Mouse (Mus musculus) heart, embryonic 16.5 days (tissue): ENCODE measurements around the gene Rnf225. TPM values are rescaled to one million over a fixed set of nuclear protein-coding genes. Genes with fewer than 3 reads are reported as not detected.
"Not testable (repeated sequence)": the region's sequence is repeated elsewhere in the genome, so short reads cannot be mapped to it uniquely, and the experiment has no call there.

ENCODE experiments used
- ATAC-seq: fragments of 200-750 bp; cut with Nextera tagmentation; replicated peaks from 2 replicates; pipeline ENCODE4 v1.8.0; 2017; ENCODE audit warnings: moderate number of reproducible peaks; ENCODE audit not compliant: insufficient read depth, low FRiP score; ENCODE audit errors: extremely low read depth
- H3K27ac ChIP-seq: fragments of 300-500 bp; sonication (generic); 2 replicates; pipeline ENCODE4 v1.5.1; 2014; ENCODE audit warnings: mild to moderate bottlenecking, low read length, control low read depth, moderate library complexity
- H3K27me3 ChIP-seq: fragments of 300-500 bp; sonication (generic); 2 replicates; pipeline ENCODE4 v1.6.1; 2014; ENCODE audit warnings: low read length, mixed read lengths; ENCODE audit not compliant: control insufficient read depth, insufficient read depth
- H3K36me3 ChIP-seq: fragments of 300-500 bp; sonication (generic); 2 replicates; pipeline ENCODE4 v1.6.1; 2014; ENCODE audit not compliant: control insufficient read depth, insufficient read depth
- H3K4me1 ChIP-seq: fragments of 300-500 bp; sonication (generic); 2 replicates; pipeline ENCODE4 v1.6.1; 2014; ENCODE audit warnings: low read length, mixed read lengths; ENCODE audit not compliant: control insufficient read depth, insufficient read depth
- H3K4me2 ChIP-seq: fragments of 300-500 bp; sonication (generic); 2 replicates; pipeline ENCODE4 v1.6.1; 2014; ENCODE audit warnings: low read depth, mild to moderate bottlenecking, control low read depth, low read length
- H3K4me3 ChIP-seq: fragments of 300-500 bp; sonication (generic); 2 replicates; pipeline ENCODE4 v1.5.1; 2014; ENCODE audit warnings: mild to moderate bottlenecking, control low read depth, low read length
- H3K9ac ChIP-seq: fragments of 300-500 bp; sonication (generic); 2 replicates; pipeline ENCODE4 v1.6.1; 2014; ENCODE audit warnings: low read length, control low read depth
- H3K9me3 ChIP-seq: fragments of 300-500 bp; sonication (generic); replicated peaks from 2 replicates; pipeline ENCODE4 v1.6.1; 2016; ENCODE audit warnings: low read length; ENCODE audit not compliant: control insufficient read depth
- WGBS: fragments of 180-500 bp; shearing (Covaris S2); extraction: QIAGEN DNeasy Blood & Tissue Kit; methylation state at CpG from one replicate; pipeline ENCODE4 v1.1.7; 2014; 5-methylcytosine and 5-hydroxymethylcytosine counted together
- polyA plus RNA-seq: library from polyadenylated mRNA; unstranded; fragments of >200 nt; fragmentation: Nextera tagmentation; extraction: Ambion mirVana; gene quantifications from 2 replicates; pipeline ENCODE4 v1.2.1, GENCODE M21; 2015

The Rnf225 gene
- 0.47 and 0.74 TPM in 2 replicates for polyA plus RNA-seq

DNA sequence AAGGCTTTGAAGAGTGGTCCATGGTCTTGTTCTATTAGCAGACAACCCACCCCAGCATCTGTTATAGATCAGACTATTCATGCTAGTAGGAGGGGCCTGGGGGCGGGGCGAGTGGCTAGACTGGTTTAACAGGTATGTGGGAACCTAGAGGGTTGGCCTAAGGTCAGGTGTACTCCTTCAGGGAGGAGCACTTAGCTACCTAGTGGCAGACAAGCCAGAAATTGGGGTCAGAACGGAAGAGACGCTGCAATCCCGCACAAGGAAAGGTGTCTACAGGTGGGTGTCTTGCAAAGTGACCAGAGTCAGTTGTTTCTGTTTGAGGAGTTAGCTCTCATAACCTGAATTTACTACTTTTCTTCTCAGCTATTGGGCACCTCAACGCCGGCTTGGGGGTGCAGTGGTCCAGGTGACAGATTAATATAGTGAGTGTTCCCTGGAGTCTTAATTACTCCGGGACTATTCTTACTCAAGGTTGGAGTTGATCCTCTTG lies at the start of gene Rnf225:
Gene Rnf225, plus strand, starts transcription at position 226 of the 490 bp plus-strand sequence.
- Histone ChIP-seq H3K4me3 (peak within 1 kb of the TSS; percentile 51), H3K27me3 (no peaks in the 10 kb centered on the region), H3K36me3 (peaks cover 41% of the 10 kb centered on the region), H3K9me3 (no peaks in the 10 kb centered on the region), H3K27ac (no peak within 1 kb of the TSS), H3K9ac (peak within 1 kb of the TSS; percentile 74), H3K4me2 (peak within 1 kb of the TSS; percentile 93), H3K4me1 (peaks cover 15% of the 10 kb centered on the region)
- WGBS, result 36% methylated on average over 8 of the region's 8 CpGs
- no peak for ATAC-seq

GRCm38 (mm10) chr7:12880036-12880435 lies 47.2 kb upstream of the Rnf225 start:
- Histone ChIP-seq H3K4me1 (peaks cover 13% of the 10 kb centered on the region), H3K9ac (no peak overlapping the region), H3K27ac (no peak overlapping the region), H3K27me3 (no peaks in the 10 kb centered on the region), H3K4me3 (no peak overlapping the region), H3K9me3 (no peaks in the 10 kb centered on the region), H3K4me2 (no peak overlapping the region), H3K36me3 (peaks cover 7% of the 10 kb centered on the region)
- ATAC-seq, result no peak

DNA sequence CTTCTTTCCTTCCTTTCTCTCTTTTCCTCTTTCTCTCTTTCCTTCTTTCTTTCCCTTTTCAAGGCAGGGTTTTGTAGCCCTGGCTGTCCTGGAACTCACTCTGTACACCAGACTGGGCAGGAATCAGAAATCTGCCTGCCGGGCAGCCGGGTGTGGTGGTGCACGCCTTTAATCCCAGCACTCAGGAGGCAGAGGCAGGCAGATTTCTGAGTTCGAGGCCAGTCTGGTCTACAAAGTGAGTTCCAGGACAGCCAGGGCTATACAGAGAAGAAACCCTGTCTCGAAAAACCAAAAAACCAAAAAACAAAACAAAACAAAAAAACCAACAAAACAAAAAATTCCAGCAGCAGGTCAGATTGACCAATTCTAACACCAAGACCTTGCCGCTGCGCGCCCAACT lies 46.7 kb upstream of the Rnf225 start:
- 41% methylated on average over 8 of the region's 8 CpGs for WGBS
- Histone ChIP-seq H3K36me3 (peaks cover 12% of the 10 kb centered on the region), H3K4me3 (peak overlapping the region; percentile 78), H3K4me2 (peak overlapping the region; percentile 86), H3K4me1 (peaks cover 13% of the 10 kb centered on the region)
- H3K9me3 ChIP-seq, H3K27me3 ChIP-seq, H3K9ac ChIP-seq, H3K27ac ChIP-seq, ATAC-seq: not testable (repeated sequence)

DNA sequence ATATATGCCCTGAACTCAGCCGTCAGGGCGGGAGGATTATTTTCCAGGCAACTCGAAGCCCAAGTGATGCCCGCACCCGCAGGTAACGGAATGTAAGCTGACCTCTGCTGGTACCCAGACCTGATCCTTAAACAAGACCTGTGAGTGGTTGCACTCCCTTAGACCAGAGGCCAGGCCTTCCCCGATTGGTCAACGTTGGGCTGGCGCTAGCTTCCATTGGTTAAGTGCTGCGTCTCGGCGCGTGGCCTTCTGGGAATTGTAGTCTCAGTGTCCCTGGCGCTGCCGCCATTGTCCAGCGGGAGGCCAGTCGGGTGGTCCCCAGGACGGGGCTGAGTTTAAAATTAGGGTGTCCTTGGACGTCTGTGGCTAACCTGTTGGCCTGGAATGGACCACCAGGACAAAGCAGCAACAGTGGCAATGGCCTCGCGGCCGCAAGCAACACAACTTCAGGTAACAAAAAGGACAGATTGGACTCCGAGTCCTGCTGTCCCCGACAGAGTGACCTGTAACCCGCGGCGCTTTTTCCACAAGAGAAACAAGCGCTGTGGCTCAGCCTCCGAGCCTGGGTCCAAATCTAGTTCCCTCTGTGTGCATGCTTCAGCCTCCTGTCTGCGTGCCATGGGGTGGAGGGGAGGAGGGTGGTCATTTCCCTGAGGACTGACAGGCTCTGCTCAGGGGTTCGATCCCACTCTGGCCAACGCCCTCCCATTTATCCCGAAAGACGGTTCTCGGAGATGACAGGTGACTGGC lies 46.1 kb upstream of the Rnf225 start, which contains the start of gene Zfp128:
Gene Zfp128, plus strand, starts transcription at position 267 of the 750 bp plus-strand sequence.
- H3K36me3 ChIP-seq, result peaks cover 18% of the 10 kb centered on the region
- WGBS, result under 1% methylated on average over 35 of the region's 35 CpGs
- H3K27ac ChIP-seq, result no peak within 1 kb of the TSS
- peak within 1 kb of the TSS; percentile 86 for H3K4me2 ChIP-seq
- peaks cover 13% of the 10 kb centered on the region for H3K4me1 ChIP-seq
- H3K9ac ChIP-seq, result peak within 1 kb of the TSS; percentile 89
- H3K9me3 ChIP-seq, result no peaks in the 10 kb centered on the region
- H3K27me3 ChIP-seq, result no peaks in the 10 kb centered on the region
- peak within 1 kb of the TSS; percentile 78 for H3K4me3 ChIP-seq
- peak; percentile 100 for ATAC-seq

DNA sequence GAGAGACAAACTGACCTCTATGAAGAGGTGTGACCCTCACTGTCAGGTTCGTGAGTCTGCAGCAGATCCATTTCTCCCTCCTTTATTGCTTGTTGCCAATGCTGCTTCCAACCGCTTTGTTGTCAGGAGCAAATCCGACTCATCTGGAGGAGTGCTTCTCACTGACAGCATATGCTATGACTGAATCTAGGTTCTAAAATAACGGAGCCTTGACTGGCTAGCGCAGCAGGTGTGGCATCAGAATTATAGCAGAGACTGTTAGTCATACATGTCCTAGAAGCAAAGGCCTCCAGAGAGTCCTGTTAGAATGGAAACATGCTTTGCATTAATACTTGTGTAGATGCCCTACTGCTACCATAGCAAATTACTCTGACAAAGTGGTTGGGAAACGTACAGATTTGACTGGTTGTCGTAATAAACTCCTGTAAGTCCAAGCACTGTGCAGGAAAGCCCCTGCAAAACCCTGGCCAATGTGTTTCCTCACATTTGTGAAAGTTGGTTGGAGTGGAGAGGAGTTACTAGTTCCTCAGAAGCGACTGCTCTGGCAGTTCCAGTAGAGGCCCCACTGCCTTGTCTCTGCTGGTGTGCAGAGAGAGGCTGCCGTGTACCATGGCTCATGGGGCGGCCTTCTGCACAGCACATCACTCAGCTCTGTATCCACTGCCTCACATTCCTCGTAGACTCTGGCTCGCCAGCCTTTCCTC lies 40.5 kb upstream of the Rnf225 start:
- Histone ChIP-seq H3K27ac (no peak overlapping the region), H3K4me1 (peaks cover 9% of the 10 kb centered on the region), H3K4me3 (no peak overlapping the region), H3K9me3 (no peaks in the 10 kb centered on the region), H3K9ac (no peak overlapping the region), H3K4me2 (no peak overlapping the region), H3K36me3 (peaks cover 59% of the 10 kb centered on the region), H3K27me3 (no peaks in the 10 kb centered on the region)
- 90% methylated on average over 12 of the region's 12 CpGs for WGBS
- ATAC-seq, result no peak

DNA sequence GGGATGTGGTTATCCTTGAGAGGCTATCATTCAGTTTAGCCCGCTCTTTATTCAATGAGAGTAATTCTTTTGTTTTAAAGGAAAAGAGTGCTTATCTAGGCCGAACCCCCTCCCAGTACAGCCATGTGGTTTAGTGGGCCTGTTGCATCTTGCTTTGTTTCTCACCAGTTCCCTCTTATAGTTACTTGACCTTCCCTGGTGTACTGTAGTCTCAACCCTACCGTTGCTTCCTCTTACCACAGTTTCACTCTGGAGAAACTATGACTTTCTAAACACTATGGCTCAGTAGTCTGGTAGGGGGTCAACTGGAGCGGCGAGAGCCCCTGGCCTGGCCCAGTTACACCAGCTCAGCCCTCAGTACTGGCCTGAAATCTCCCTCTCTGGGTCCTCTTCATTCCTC lies 39.6 kb upstream of the Rnf225 start:
- Histone ChIP-seq H3K4me1 (peaks cover under 1% of the 10 kb centered on the region), H3K4me3 (no peak overlapping the region), H3K36me3 (peaks cover 63% of the 10 kb centered on the region), H3K4me2 (no peak overlapping the region), H3K9ac (no peak overlapping the region), H3K27me3 (no peaks in the 10 kb centered on the region), H3K9me3 (no peaks in the 10 kb centered on the region), H3K27ac (no peak overlapping the region)
- 91% methylated on average over 5 of the region's 5 CpGs for WGBS
- ATAC-seq, result no peak

DNA sequence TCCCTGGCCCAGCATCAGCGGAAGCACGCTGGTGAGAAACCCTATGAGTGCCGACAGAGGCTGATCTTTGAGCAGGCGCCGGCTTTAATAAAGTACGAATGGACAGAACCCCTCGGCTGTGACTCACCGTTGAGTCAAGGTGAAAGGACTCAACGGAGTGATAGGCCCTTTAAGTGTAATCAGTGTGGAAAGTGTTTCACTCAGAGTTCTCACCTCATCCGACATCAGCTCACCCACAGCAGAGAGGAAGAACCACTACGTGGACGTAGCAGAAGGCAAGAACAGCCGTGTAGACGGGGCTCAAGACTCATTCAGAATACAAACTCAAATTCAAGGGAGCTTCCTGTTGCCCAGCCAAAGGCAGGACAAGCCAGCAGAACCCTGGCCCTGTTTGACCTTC lies 36.3 kb upstream of the Rnf225 start:
- no peaks in the 10 kb centered on the region for H3K27me3 ChIP-seq
- WGBS, result 86% methylated on average over 14 of the region's 14 CpGs
- no peak overlapping the region for H3K27ac ChIP-seq
- no peak overlapping the region for H3K9ac ChIP-seq
- no peak overlapping the region for H3K4me3 ChIP-seq
- H3K4me2 ChIP-seq, result no peak overlapping the region
- no peak for ATAC-seq
- no peaks in the 10 kb centered on the region for H3K4me1 ChIP-seq
- H3K36me3 ChIP-seq, result peaks cover 47% of the 10 kb centered on the region
- no peaks in the 10 kb centered on the region for H3K9me3 ChIP-seq

DNA sequence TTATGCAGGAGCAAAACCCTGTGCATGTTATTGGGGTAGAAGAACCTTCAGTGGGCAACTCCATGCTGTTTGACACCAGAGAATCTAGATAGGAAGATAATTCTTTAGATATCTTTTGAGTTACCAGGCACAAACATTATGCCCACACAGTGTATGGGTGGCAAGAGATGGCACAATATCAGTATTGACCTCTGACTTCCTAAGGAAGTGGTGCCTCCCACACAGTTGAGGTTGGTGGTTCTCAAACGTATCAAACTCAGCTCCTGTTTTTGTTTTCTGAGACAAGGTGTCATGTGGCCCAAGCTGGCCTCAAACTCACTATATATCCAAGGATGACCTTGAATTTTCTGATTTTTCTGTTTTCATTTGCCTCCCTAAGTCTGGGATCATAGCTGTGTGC lies 35.9 kb upstream of the Rnf225 start:
- Histone ChIP-seq H3K9me3 (no peaks in the 10 kb centered on the region), H3K27ac (no peak overlapping the region), H3K4me1 (no peaks in the 10 kb centered on the region), H3K4me3 (no peak overlapping the region), H3K9ac (no peak overlapping the region), H3K27me3 (no peaks in the 10 kb centered on the region), H3K36me3 (peaks cover 43% of the 10 kb centered on the region), H3K4me2 (no peak overlapping the region)
- ATAC-seq, result no peak
- WGBS, result 64% methylated on average over 1 of the region's 1 CpGs
